Mouse (Mus musculus) lung, postnatal 36 days (tissue): ENCODE measurements around the gene Zfp354c.
A peak's percentile ranks its signal among the peaks of the same experiment; 100 is the strongest.

Experiments used
- DNase-seq: peaks from one replicate; pipeline ENCODE4 v3.0.0; 2022; ENCODE audit warnings: mixed read lengths

Gene Zfp354c

DNA sequence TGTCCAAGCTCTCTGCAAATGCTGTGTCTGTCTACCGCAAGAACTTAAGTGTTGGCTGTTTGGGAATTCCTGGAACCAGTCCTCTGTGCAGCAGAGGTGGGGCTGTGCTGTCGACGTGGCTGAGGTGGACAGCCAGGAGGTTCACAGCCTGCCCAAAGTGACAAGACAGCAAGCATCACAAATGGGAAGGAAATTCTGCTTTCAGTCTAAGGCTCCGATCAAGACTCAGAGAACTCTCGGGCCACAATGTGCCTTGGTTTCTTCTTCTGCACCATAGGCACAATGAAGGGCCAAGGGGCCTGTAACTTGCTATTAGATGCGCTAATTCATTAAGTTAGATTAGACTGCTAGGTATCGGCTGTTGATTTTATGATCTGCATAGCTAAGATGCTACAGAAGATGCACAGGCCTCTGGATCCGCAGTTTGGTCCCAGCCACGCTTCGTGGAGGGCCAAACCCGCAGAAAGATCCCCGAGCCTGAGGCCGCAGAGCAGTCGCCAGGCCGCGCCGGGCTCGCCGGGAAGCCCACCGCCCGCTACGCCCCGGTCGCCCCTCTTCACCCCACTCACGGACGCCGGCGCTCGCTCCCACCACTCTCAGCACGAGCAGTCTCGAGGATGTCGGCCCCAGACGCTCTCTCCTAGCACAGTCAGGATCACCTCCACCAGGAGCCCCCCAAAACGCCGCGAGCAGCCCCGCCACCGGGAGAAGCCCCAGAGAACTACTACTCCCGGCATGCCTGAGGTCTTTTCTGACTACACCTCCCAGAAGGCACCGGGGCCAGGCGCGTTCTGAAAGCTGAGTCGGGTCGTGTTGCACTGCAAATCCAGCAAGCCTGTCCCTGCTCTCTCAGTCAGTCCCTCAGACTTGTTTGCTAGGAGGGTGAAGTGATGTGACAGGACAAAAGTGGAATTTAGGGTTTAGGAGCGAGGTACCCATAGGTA lies at the start of gene Zfp354c:
TSS of gene Zfp354c (minus strand) at position 715 of the 944 bp plus-strand sequence.
- DNase-seq = peak; percentile 91

DNA sequence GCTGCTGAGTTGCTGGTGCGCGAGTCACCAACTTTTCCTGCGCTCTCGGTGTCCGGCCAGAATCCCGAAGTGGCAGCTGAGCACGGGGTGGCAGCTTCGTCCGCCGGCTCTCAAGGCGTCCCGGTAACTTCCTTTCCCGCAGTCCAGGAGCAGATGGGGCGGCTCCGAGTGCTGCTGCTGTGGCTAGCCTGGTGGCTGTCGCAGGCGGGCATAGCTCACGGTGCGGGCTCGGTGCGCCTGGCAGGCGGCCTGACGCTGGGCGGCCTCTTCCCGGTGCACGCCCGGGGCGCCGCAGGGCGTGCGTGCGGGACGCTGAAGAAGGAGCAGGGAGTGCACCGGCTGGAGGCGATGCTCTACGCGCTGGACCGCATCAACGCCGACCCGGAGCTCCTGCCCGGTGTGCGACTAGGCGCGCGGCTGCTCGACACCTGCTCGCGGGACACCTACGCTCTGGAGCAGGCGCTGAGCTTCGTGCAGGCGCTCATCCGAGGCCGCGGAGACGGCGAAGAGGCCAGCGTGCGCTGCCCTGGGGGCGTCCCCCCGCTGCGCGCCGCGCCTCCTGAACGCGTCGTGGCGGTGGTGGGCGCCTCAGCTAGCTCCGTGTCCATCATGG lies 23.6 kb upstream of the Zfp354c start:
- DNase-seq = no peak

DNA sequence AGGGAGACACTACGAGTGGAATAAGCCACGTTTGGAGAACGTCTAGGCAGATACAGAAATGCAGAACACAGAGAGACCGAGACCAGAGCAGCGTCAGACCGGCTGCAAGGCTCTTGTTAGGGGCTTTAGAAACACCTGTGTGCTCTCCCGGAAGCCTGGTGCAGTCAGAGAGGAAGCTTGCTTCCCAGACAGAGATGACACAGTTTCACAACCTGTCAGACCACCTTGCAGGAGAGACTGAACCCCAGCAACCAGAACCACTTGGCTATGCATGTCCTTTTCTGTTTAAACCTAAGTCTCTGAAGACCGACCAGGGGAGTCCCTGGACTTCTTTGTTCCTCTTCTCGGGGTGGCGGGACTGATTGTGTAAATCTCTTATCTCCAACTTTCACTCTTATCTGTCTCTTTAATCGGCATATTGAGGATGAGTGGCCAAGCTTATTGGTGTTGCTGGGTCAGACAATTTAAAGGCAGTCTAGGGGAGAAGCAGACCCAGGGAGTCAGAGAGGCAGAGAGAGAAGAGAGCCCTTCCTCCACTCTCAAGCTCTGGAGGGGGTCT lies 22.7 kb upstream of the Zfp354c start, which contains the start of gene Grm6:
TSS of gene Grm6 (plus strand) at position 509 of the 559 bp plus-strand sequence.
- peak; percentile 7 for DNase-seq

DNA sequence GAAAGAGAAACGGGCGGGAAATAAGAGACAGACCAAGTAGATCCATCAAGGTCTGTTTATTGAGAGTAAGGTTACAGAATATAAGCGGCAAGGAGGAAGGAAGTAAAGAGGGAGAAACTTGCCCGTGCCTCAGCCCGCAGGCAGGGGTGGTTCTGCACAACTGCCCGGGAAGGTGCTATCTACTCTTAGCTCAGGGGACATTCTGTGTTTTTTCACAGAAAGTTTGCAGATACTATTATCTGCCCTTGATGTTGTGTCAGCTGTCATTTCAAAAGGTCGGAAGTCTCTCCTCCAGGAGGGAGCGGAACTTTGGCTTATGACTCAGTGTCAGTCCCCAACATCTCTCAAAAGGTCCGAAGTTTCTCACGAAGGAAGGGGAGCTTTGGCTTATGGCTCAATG lies 21.8 kb upstream of the Zfp354c start:
- no peak for DNase-seq

DNA sequence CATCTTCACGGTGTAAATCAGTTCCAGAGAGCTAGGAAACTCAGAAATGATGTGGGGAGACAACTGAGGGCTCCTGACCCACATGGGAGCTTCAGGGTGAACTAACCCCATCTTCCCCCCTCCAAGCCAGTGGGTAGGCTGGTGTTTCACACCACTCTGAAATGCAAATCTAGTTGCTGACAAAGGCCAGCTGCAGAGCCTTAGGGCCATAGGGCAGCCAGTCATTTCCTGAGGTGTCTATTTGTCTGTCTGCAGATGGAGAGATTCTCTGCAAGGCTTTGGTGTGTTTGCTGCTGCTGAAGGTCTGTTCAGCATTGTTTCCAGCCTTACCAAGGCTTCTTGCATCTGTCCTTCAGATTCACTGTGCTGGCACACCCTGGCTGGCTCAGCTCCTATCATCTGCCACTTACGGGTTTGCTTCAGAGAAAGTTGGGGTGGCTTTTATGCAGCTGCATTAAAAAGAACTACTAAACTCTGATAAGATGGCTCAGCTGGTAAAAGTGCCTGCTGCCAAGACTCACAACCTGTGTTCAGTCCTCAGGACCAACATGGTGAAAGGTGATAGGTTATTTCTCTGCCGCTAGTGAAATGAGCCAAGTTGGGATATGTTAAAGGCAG lies 21.1 kb upstream of the Zfp354c start:
- DNase-seq = no peak

DNA sequence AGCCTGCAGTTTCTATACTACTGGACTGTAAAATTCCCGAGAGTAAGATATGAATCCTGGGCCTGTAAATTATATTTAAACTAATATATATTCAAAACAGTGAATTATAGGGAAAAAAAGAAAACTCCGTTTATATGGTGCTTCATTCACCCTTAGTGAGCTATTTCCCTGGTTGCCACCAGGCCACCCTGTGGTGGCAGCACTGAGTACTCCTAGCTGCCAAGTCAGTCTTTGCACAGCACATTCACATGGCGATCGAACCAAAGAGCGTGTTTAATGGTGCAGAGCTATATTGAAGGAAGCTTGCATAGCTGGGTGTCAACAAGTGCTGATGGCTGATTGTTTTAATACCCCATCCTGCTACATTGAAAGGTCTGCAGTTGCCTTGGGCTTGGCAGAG lies 19.5 kb upstream of the Zfp354c start:
- DNase-seq = peak; percentile 24

DNA sequence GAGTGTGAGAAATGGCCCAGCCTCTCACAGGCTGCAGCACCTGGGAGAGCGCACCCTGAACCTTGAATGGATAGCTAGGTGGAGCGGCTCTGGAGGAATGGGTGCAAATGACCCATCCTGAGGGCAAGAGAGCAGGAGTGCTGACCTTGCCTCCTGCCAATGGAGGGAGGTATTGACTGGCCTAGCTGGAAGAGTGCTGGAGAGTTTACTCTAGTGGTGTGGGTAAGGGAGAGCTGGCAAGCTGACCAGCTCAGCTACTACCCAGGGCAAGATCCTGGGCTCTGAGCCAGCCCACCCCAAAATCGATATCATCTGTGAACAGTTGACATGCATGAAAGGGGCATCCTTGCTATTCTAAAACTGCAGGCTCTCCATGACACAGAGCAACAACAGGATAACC lies 18.4 kb upstream of the Zfp354c start:
- DNase-seq = no peak

DNA sequence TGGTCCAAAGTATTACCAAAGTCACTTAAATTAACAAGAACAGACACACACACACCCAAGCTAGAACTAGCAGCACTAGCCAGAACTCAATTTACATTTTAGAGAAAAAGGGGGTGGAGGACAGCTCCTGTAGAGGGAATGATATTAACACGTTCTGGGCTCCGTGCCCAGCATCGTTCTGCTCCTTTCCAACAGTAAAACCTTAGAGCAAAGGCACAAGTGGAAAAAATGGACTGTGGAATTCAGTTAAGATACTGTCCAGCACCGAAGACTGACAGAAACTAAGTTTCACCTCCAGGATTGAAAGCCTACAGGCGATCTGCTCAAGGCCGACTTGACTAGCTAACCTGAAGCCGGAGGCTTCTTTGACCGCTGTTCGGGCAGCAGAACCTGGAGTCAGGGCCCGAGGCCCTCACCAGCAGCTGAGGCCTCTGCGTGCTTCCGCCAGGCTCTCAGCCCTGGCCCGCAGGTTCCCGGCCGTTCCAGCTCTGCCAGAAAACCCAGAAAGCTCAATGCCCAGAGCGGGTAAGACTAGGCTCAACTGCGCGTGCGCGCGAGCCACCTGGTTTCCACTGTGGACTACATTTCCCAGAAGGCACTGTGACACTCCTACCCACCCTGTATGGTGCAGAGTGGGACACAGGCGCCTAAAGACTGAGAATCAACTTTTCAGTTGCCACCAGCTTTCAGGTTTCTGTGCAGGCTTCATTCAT lies 13.7 kb upstream of the Zfp354c start, which contains the start of gene Zfp879:
TSS of gene Zfp879 (minus strand) at position 530 of the 713 bp plus-strand sequence.
- DNase-seq = peak; percentile 96

DNA sequence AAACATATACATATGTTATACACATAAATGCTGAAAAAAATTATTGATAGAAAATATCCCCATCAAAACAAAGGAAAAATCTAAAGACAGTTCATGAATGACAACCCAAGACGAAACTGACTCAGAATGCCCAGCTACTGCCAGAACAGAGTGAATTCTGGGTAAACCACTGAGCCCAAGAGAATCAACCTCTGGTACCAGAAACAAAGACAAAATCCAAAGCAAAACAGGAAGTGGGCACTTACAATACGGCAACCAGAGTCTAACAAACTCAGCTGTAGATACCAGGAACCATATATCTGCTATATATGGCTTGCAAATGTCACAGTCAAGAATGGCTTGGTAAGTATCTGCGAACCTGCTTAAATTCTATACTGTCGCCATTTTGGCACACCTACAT lies 8.2 kb upstream of the Zfp354c start:
- peak; percentile 23 for DNase-seq

DNA sequence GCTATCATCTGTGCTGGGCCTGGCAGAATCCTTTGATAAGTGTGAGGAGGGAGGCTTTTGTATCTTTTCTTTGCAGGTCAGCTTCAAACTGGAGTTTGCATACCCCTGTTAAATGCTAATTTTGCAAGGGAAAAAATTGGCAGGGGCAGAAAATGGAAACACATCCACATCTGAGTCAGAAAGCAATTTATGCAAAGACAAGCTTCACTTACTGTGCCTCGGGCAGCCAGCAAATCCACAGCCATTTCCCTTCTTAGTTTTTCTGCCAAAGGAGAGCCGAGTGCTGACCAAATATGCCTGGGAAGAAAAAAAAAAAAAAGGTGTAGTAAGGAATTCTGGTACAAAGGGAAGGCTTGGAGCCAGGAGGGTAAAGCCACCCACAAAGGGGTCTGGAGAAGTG lies 1.3 kb downstream of the Zfp354c start:
- no peak for DNase-seq

DNA sequence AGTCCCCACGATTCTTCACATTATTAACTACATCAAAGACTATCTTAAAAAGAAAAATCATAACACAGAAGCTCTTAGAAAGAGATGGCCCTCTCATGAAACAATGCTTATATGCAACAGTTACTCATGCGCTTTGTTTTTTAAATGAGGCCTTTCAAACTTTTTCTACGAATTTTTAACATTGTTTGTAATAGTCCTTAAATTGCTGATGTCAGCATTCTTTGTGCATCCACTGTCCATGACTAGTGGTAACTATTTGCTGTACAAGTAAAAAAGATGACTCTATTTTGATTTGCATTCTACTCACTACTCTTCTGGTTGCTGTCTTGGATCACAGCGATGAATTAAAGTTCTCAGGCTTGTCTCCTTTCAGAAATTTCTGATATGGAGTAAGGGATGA lies 13.3 kb downstream of the Zfp354c start:
- DNase-seq = no peak

DNA sequence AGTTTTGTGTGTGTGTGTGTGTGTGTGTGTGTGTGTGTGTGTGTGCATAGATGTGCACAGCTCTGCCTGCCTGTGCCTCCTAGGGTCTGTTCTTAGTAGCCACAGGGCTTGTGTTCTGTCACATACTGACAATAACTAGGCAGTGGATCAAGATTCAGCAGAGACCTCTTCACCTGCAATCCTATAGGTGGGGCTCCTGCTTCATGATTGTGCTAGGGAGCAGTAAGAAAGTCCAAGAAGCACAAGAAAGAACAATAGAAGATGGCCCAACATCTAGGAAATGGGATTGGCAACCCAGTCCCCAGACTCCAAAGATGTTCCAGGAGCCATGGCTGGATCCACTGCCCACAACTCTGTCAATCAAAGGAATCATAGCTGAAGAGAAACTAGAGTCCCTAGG lies 28.7 kb downstream of the Zfp354c start:
- DNase-seq = no peak

DNA sequence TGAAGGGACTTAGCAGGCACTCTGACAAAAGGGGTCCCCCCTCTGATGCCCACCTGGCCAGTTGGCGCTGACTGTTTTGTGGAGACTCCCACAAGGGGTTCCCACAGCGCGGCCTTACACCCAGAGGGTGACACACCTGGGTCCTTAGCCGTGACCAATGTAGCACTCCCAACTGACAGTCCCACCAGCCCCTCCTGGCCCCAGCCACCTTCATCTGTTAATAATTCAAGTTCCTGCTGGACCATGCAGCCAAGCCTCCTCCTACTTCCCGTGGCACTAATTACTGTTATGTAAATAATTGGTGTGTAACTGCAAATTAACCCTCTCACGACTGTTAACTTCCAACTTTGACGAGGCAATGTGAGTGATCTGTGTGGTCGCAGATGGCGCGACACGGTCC lies 29.9 kb downstream of the Zfp354c start:
- DNase-seq = no peak

DNA sequence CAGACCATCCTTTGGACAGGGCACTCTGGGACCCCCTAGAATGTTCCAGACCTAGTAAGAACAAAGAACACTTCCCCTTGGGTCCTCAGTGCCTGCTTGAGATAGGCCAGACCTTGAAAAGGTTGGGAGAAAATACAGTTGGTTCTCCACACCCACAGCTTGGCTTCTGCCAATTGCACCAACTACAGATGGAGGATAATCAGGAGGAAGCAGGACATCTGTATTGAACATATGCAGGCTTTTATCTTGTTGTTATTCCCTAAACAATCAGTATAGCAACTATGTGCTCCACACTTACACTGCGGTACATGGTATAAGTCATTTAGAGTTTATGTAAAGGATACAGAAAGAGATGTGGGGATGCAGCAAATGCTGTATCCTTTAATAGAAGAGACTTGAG lies 56.5 kb downstream of the Zfp354c start:
- DNase-seq = no peak

DNA sequence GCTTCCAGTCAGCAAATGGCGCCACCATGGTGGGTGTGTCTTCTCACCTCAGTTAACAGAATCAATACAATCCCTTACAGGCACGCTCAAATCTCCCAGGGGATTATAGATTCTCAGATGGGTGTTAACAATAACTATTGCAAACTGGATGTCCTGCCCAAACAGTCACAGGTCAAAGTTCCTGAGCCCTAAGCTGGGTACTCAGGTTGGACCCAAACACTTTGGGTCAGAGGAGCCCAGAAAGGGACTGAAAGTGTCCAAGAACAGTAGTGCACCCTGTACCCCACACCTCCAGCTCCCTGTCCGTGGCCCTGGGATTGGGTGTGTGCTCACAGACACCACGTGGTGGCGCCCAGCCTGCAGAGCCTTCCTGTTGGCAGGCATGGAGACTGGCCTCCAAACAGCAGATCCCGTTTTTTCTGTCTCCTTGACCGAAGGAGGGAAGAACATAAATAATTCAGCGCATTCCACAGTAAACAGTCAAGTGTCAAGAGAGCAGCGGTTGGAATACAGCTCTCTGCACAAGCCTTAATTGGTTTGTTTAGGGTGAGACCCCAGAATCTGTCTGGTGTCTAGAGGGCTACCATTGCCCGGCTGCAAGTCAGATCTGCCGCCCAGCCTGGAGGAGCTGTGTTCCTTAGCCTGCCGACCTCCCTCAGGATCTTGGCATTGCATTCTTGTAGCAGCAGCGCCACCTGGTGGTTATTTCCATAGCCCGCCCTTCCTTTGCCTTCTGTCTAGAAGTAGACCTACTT lies 58.4 kb downstream of the Zfp354c start:
- peak; percentile 93 for DNase-seq

DNA sequence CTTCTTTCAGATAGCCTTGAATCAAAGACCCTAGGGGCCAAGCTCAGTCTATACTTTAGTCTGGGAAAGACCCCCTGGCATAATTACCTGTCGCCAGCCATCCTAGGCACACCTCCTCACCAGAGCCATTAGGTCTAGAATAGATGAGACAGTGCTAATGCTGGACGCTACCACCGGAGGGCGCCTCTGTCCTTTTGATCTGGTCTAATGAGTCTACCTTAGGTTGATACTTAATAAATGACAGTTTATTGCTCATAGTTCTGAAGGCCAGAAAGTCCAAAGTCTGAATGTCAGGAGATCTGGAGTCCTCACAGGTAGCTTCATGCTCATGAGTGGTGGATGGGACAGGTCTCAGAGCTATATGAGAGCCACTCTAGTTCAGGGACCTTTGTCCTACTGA lies 60.5 kb downstream of the Zfp354c start:
- DNase-seq = peak; percentile 60

DNA sequence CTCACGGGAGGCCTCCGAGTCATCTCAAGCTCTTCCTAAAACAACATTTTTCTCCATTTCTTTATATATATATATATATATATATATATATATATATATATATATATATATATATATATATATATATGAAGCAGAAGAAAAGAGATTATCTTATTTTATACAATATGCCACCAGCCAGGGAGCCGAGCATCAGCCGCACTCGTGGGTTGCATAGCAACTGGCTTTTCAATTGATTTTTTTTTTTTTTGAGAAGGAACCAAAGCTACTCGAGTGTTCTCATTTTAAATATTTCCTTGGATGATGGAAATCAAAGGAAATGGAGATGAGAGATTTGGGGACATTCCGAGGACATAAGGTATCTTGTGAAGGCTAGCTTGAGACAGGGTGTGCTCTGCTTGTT lies 61.1 kb downstream of the Zfp354c start:
- DNase-seq = no peak
